Mouse (Mus musculus) liver, adult 2 months (tissue): ENCODE results near the gene Zbtb20.

Experiments
- CTCF ChIP-seq: fragments of 200-500 bp; IDR thresholded peaks from 2 replicates; pipeline ENCODE4 v1.5.1; 2011; ENCODE audit warnings: low read depth, low read length, control low read depth
- POLR2A ChIP-seq: fragments of 200-500 bp; IDR thresholded peaks from 2 replicates; pipeline ENCODE4 v1.6.1; 2011; ENCODE audit warnings: low read length, control low read depth; ENCODE audit not compliant: insufficient read depth; ENCODE audit errors: extremely low read depth

DNA sequence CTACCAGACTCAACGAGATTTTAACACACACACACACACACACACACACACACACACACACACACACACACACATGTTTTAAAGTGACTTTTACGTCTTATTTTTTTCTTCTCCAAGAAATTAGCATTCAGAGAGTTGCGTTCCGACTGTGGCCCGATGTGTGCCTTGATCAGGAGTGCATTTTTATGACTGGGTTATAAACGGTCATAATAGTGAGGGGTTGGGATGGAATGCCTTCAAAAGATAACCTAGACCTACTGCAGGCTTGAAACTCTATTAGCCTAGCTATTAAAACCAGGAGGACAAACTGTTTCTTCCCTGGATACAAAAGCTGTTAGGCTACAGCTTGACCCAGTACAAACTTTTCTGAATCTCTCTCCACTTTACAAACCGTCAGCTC lies 661.5 kb downstream of the Zbtb20 start:
- no peak for TF ChIP-seq CTCF
- TF ChIP-seq POLR2A = no peak
